Mouse (Mus musculus) MEL (cell line): ENCODE results near the gene Kif5c. TPM values are rescaled to one million over a fixed set of nuclear protein-coding genes. Genes with fewer than 3 reads are reported as not detected.

Experiments used
- DNase-seq: peaks from one replicate; pipeline ENCODE4 v3.0.0; 2011; ENCODE audit warnings: low read depth, low spot score
- H3K27ac ChIP-seq: 2 replicates; pipeline ENCODE4 v1.5.1; 2012; ENCODE audit warnings: low read depth, mild to moderate bottlenecking, control low read depth, low read length, moderate library complexity; ENCODE audit not compliant: control insufficient read depth
- H3K27me3 ChIP-seq, 2 experiments: fragments of 150-350 bp in 1 of 2; sonication (generic) in 1 of 2; 2 replicates each; pipeline ENCODE4 v1.6.1; 2012; ENCODE audit warnings: low read length in 2 of 2, mild to moderate bottlenecking in 2 of 2, improper control_type of control experiment in 1 of 2, moderate library complexity in 1 of 2; ENCODE audit not compliant: insufficient read depth in 2 of 2, control insufficient read depth in 1 of 2
- H3K36me3 ChIP-seq, 2 experiments: 2 replicates each; pipeline ENCODE4 v1.6.1; 2012 to 2014; ENCODE audit warnings: low read length in 2 of 2, improper control_type of control experiment in 1 of 2, inconsistent platforms in 1 of 2, mild to moderate bottlenecking in 1 of 2; ENCODE audit not compliant: insufficient read depth in 2 of 2, control insufficient read depth in 1 of 2
- H3K4me1 ChIP-seq, 2 experiments: fragments of 150-350 bp in 1 of 2; sonication (generic) in 1 of 2; 2 replicates each; pipeline ENCODE4 v1.6.1; 2012; ENCODE audit warnings: low read length in 2 of 2, improper control_type of control experiment in 1 of 2, mild to moderate bottlenecking in 1 of 2; ENCODE audit not compliant: insufficient read depth in 2 of 2, control insufficient read depth in 1 of 2
- H3K4me3 ChIP-seq, 2 experiments: fragments of 150-350 bp in 1 of 2; sonication (generic) in 1 of 2; 2 replicates each; pipeline ENCODE4 v1.5.1; 2012; ENCODE audit warnings: low read depth in 2 of 2, low read length in 2 of 2, mild to moderate bottlenecking in 2 of 2, moderate library complexity in 2 of 2, control low read depth in 1 of 2, improper control_type of control experiment in 1 of 2; ENCODE audit not compliant: control insufficient read depth in 1 of 2, insufficient read depth in 1 of 2
- H3K79me2 ChIP-seq: 2 replicates; pipeline ENCODE4 v1.6.1; 2012; ENCODE audit warnings: mild to moderate bottlenecking, low read length, moderate library complexity; ENCODE audit not compliant: control insufficient read depth, poor library complexity, insufficient read depth
- H3K9ac ChIP-seq: 2 replicates; pipeline ENCODE4 v1.6.1; 2012; ENCODE audit warnings: low read depth, mild to moderate bottlenecking, control low read depth, low read length, moderate library complexity; ENCODE audit not compliant: control insufficient read depth, poor library complexity, severe bottlenecking
- H3K9me3 ChIP-seq: fragments of 150-350 bp; sonication (generic); replicated peaks from 2 replicates; pipeline ENCODE4 v1.6.1; 2012; ENCODE audit warnings: mild to moderate bottlenecking, low read length, improper control_type of control experiment, moderate library complexity; ENCODE audit not compliant: insufficient read depth
- CTCF ChIP-seq, 3 experiments: IDR thresholded peaks in 2 of 3; conservative IDR thresholded peaks in 1 of 3; 2 replicates each; pipeline ENCODE4 v1.5.1; 2011 to 2012; ENCODE audit warnings: low read length in 3 of 3, low read depth in 2 of 3, mild to moderate bottlenecking in 2 of 3, improper control_type of control experiment in 1 of 3, inconsistent platforms in 1 of 3, mixed read lengths in 1 of 3, moderate library complexity in 1 of 3; ENCODE audit not compliant: control insufficient read depth in 1 of 3, insufficient read depth in 1 of 3, poor library complexity in 1 of 3, severe bottlenecking in 1 of 3
- ETS1 ChIP-seq: IDR thresholded peaks from 2 replicates; pipeline ENCODE4 v1.6.1; 2012; ENCODE audit warnings: low read depth, mild to moderate bottlenecking, inconsistent platforms, low read length, improper control_type of control experiment, moderate library complexity
- JUND ChIP-seq: IDR thresholded peaks from 2 replicates; pipeline ENCODE4 v1.6.1; 2011; ENCODE audit warnings: low read depth, mild to moderate bottlenecking, improper control_type of control experiment, low read length
- KAT2A ChIP-seq: conservative IDR thresholded peaks from 2 replicates; pipeline ENCODE4 v1.6.1; 2012; ENCODE audit warnings: low read depth, low read length, improper control_type of control experiment, inconsistent platforms
- MAFK ChIP-seq: IDR thresholded peaks from 2 replicates; pipeline ENCODE4 v1.6.1; 2011; ENCODE audit warnings: low read depth, mild to moderate bottlenecking, low read length, improper control_type of control experiment, borderline replicate concordance
- MAX ChIP-seq: IDR thresholded peaks from 2 replicates; pipeline ENCODE4 v1.6.1; 2011; ENCODE audit warnings: low read length, improper control_type of control experiment
- MXI1 ChIP-seq: IDR thresholded peaks from 2 replicates; pipeline ENCODE4 v1.6.1; 2011; ENCODE audit warnings: mild to moderate bottlenecking, low read depth, low read length, improper control_type of control experiment
- MYB ChIP-seq: IDR thresholded peaks from 2 replicates; pipeline ENCODE4 v1.6.1; 2011; ENCODE audit warnings: mild to moderate bottlenecking, low read depth, low read length, improper control_type of control experiment
- MYC ChIP-seq: IDR thresholded peaks from 2 replicates; pipeline ENCODE4 v1.6.1; 2011; ENCODE audit warnings: low read depth, mild to moderate bottlenecking, low read length, improper control_type of control experiment, moderate library complexity
- POLR2AphosphoS5 ChIP-seq: IDR thresholded peaks from 2 replicates; pipeline ENCODE4 v1.6.1; 2012; ENCODE audit warnings: low read depth, borderline replicate concordance, mild to moderate bottlenecking, inconsistent platforms, low read length, moderate library complexity, mixed read lengths
- RAD21 ChIP-seq: IDR thresholded peaks from 2 replicates; pipeline ENCODE4 v1.6.1; 2011; ENCODE audit warnings: mild to moderate bottlenecking, low read depth, low read length, improper control_type of control experiment
- SIN3A ChIP-seq: IDR thresholded peaks from 2 replicates; pipeline ENCODE4 v1.6.1; 2012; ENCODE audit warnings: low read length, improper control_type of control experiment, inconsistent platforms
- TAL1 ChIP-seq: IDR thresholded peaks from 2 replicates; pipeline ENCODE4 v1.6.1; 2012; ENCODE audit warnings: mild to moderate bottlenecking, inconsistent platforms, low read length, moderate library complexity, mixed read lengths
- UBTF ChIP-seq: IDR thresholded peaks from 2 replicates; pipeline ENCODE4 v1.6.1; 2012; ENCODE audit warnings: low read depth, mild to moderate bottlenecking, inconsistent platforms, low read length, improper control_type of control experiment, moderate library complexity, borderline replicate concordance; ENCODE audit not compliant: insufficient read depth
- ZC3H11A ChIP-seq: IDR thresholded peaks from 2 replicates; pipeline ENCODE4 v1.6.1; 2012; ENCODE audit warnings: low read depth, mild to moderate bottlenecking, inconsistent platforms, low read length, improper control_type of control experiment
- ZMIZ1 ChIP-seq: IDR thresholded peaks from 2 replicates; pipeline ENCODE4 v1.6.1; 2012; ENCODE audit warnings: low read depth, mild to moderate bottlenecking, inconsistent platforms, low read length, improper control_type of control experiment, moderate library complexity
- ZNF384 ChIP-seq: IDR thresholded peaks from 2 replicates; pipeline ENCODE4 v1.6.1; 2012; ENCODE audit warnings: low read depth, mild to moderate bottlenecking, inconsistent platforms, low read length, improper control_type of control experiment
- polyA plus RNA-seq, 2 experiments: library from polyadenylated mRNA; stranded (reverse) in 1 of 2; unstranded in 1 of 2; fragments of >175 nt in 1 of 2; fragments of >200 nt in 1 of 2; gene quantifications; 2 replicates each; pipeline versions ENCODE4 v1.2.1 to v1.2.4; 2012; ENCODE audit warnings: low replicate concordance in 2 of 2, low read depth in 1 of 2; ENCODE audit not compliant: insufficient read length in 2 of 2, insufficient read depth in 1 of 2, missing spikeins in 1 of 2
- total RNA-seq: library from RNA; depleted of rRNA; stranded (reverse); fragments of 300-350 nt; gene quantifications from 2 replicates; pipeline ENCODE4 v1.2.3, GENCODE M21; 2012

Gene Kif5c
- total and polyA plus RNA-seq, 3 experiments: 0.26 to 0.39 TPM; not detected in 1

- Histone ChIP-seq H3K4me3 (no peak overlapping the region), H3K36me3 (no peaks in the 10 kb centered on the region), H3K9me3 (no peaks in the 10 kb centered on the region), H3K79me2 (no peaks in the 10 kb centered on the region), H3K27ac (no peak overlapping the region), H3K4me1 (0 out of 4 replicates have a peak, but pooled peaks cover 0 to 2% of the 10 kb centered on the region in 2 experiments), H3K9ac (no peak overlapping the region), H3K27me3 (no peaks in the 10 kb centered on the region)
- no peak for DNase-seq
- TF ChIP-seq MAX: no peak
- TF ChIP-seq ETS1: no peak
- no peak for TF ChIP-seq POLR2AphosphoS5
- TF ChIP-seq RAD21: no peak
- TF ChIP-seq UBTF: no peak
These were observed 119.9 kb downstream of the Kif5c start for GRCm38 (mm10) chr2:49739046-49739445.

- peaks cover 0 to 10% of the 10 kb centered on the region in 2 experiments; a peak in 2 of 4 replicates for H3K4me1 ChIP-seq
These were observed 121.9 kb downstream of the Kif5c start for GRCm38 (mm10) chr2:49741026-49741425.

GRCm38 (mm10) chr2:49741895-49742734 lies 123.0 kb downstream of the Kif5c start:
- Histone ChIP-seq H3K9me3 (no peaks in the 10 kb centered on the region), H3K27me3 (no peaks in the 10 kb centered on the region), H3K4me1 (peaks cover 0 to 10% of the 10 kb centered on the region in 2 experiments; a peak in 2 of 4 replicates), H3K79me2 (no peaks in the 10 kb centered on the region), H3K36me3 (peaks cover 0 to 2% of the 10 kb centered on the region in 2 experiments; a peak in 1 of 4 replicates), H3K4me3 (no peak overlapping the region), H3K27ac (no peak overlapping the region), H3K9ac (no peak overlapping the region)
- no peak for DNase-seq
- TF ChIP-seq MAX (no peak), UBTF (no peak), ZMIZ1 (no peak), SIN3A (no peak), TAL1 (no peak), ZC3H11A (no peak), JUND (no peak), MXI1 (no peak), CTCF (IDR thresholded peaks at IDR 0.05 in 2 of 3, conservative IDR thresholded peaks at IDR 0.05 in 1 of 3; ENCODE audit: control insufficient read depth in 1 of 3, insufficient read depth in 1 of 3, low read depth in 2 of 3, low read length in 3 of 3, poor library complexity in 1 of 3, severe bottlenecking in 1 of 3) (no peak), KAT2A (no peak), RAD21 (no peak), MAFK (no peak), ETS1 (no peak), MYC (no peak), MYB (no peak), ZNF384 (no peak)

More at GRCm38 (mm10) chr2:49741026-49741425, 121.9 kb downstream of the Kif5c start:
- Histone ChIP-seq H3K36me3 (peaks cover 0 to 2% of the 10 kb centered on the region in 2 experiments; a peak in 1 of 4 replicates), H3K9ac (no peak overlapping the region), H3K27ac (no peak overlapping the region), H3K27me3 (no peaks in the 10 kb centered on the region), H3K9me3 (no peaks in the 10 kb centered on the region), H3K4me3 (no peak overlapping the region), H3K79me2 (no peaks in the 10 kb centered on the region)
- TF ChIP-seq POLR2AphosphoS5: no peak
- no peak for DNase-seq
